Mouse (Mus musculus) brain, embryonic 18.5 days (tissue): ENCODE results near the gene Depdc5.
"Not testable (repeated sequence)": the region's sequence is repeated elsewhere in the genome, so short reads cannot be mapped to it uniquely, and the experiment has no call there.

Source experiments
- DNase-seq: peaks from one replicate; pipeline ENCODE4 v3.0.0-alpha.2; 2012; ENCODE audit warnings: low read depth, low spot score

The Depdc5 gene

DNA sequence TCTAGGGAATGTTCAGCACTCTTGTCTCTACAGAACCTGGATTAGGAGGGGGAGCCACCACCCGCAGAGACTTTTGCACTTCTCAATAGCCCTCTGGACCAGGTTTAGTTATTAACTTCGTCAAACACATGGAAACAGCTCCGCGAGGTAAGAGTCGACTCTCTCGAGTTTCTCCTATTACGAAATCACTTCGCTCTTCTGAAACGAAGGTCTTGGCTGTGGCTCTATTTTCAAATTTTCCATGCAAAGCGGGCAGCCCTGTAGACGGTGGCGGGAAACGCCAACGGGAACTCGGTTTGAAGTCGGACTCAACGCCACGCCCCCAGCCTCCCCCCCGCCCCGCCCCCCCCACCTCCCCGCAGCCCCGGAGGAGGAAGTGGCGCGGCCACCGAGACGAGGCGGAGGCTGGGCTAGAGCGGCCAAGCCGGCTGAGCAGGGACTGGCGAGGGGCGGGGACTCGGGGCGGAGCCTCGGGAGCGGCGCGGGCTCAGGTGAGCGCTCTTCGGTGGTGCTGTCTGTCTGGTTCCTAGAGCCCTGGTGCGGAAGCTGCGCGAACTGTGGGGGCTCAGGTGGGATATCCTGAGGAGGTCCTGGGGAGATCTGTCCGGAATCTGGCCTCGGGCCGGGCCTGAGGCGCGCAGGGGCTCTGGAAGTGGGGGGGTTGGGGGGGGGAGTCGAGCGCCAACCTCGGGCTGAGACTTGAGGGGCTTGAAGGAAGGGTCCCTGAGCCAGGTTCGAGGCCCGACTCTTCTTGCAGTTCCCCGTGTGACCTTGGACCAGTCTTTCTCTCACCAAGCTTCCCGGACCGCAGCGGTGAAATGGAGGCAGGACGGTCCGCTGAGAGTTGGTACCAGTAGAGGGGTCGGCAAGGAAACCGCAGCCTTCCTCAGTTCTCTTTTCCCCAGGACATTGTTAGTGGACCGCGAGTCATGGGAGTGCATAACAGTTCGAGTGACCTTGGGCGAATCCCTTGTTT is at the start of gene Depdc5:
TSS of gene Depdc5 (plus strand) at position 449 of the 976 bp plus-strand sequence.
- DNase-seq, result peak; percentile 78

DNA sequence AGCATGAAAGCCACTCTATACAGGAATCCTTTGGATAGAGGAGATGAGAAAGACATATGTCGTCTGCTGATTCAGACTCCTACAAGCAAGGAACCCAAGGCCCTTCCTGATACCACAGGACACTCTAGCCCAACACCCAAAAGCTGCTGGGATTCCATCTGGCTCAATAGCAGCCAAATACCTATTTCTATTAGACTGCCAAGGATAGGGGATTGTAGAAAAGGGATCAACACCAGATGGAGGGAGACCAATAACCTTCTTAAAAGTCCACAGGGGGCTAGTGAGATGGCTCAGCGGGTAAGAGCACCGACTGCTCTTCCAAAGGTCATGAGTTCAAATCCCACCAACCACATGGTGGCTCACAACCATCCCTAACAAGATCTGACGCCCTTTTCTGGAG is 48.1 kb upstream of the Depdc5 start:
- no peak for DNase-seq

DNA sequence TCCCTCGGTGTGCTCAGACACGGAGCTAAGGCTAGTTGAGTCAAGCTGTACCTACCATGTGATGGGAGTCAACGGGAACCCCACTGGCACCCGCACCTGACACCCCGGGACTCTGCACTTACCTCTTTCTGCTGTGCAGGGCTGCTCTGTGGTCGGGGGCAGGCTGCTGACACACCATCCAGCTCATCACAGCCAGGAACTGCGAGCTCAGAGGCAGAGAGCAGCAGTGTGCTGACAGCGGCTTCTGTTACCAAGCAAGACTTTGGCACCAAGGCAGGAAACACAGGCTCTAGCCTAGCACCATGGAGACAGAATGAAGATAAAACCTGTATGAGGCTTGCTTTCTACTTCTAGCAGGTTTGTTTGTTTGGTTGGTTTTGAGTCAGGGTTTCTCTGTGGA is 43.0 kb upstream of the Depdc5 start:
- no peak for DNase-seq

DNA sequence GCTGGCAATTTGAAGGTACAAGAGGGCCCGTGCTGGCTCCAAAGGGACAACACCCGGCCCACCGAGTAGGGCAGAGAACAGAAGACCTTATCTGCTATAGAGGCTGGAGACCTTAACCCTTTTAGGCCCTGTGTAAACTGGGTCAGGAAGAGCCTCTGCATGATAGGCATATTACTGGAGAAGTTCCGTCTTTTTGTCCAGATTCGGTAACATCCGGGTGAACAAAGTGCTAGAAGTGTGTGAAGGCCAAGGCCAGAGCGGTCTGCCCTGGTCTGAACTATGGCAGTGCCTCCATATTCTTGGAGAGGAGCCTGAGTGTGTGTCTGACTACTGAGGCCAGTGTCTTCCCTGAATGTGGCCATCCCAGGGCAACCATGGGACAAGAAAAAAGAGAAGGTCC is 36.5 kb upstream of the Depdc5 start, which contains the start of gene Gm20671:
TSS of gene Gm20671 (minus strand) at position 101 of the 400 bp plus-strand sequence.
- DNase-seq, result no peak

DNA sequence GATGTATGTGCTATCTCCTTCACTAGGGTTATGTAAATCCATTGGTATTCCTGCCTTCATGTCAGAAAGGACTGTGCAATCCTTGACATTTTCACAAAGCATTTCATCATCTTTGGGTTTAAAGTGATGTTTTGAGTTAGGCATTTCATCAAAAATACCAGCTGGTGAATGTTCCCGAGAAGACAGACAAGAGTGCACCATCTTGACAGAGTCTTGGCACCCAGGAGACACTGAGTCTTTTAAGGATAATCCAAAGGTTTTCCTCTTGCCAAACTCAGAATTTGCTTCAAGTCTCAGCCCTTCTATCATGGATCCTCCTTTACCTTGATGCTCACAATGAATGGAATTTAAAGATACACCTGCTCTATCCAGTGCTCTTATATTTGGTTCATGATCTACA is 34.7 kb upstream of the Depdc5 start:
- DNase-seq, result not testable (repeated sequence)

DNA sequence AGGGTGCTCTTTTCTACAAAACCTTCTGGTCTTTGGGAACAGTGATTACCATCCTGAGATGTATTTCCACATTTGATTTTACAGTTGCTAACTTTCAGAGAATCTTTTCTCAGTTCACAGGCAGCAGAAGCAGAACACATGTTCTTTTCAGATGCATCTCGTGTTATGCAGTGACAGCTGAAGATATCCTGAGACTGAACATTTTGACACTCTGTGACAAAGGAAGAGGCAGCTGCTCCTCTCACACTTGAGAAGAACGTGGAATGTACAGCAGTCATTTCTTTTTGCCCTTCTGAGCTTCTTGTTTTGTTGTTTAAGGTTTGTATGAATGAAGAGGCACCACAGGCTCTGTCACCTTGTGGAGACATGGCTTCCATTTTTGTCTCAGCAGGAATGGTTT is 33.4 kb upstream of the Depdc5 start:
- no peak for DNase-seq

DNA sequence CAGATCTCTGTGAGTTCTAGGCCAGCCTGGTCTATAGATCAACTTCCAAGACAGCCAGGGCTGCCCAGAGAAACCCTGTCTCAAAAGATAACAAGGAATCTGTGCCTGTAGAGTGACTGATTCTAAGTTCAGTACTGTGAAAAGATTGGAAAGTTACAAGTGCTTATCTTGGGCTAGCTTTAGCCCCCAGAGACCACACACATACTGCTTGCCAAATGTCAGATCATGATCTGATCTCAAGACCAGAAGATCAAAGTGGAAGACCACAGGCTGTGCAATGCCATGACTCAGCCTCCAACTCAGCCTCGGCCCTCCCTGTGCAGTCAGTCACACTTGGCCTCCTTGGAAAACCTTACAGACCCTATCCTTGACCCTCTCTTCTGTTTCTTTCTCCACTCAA is 29.0 kb upstream of the Depdc5 start:
- no peak for DNase-seq

DNA sequence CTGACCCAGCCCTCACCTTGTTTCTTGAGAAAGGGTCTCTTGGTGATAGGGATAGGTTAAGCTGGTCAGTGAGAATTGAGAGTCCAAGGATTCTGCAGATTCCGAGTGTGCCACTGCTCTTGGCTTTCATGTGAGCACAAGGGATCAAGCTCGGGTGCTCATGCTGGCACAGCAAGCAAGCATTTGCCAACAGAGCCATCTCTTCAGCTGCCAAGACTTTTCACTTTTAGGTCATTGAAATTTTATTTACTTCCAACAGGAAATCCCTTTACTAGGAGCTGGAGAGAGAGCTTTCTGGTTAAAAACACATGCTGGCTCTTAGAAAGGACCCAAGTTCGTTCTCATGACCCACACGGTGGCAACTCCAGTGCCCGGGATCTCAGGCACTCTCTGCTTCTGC is 26.5 kb upstream of the Depdc5 start:
- DNase-seq, result no peak

DNA sequence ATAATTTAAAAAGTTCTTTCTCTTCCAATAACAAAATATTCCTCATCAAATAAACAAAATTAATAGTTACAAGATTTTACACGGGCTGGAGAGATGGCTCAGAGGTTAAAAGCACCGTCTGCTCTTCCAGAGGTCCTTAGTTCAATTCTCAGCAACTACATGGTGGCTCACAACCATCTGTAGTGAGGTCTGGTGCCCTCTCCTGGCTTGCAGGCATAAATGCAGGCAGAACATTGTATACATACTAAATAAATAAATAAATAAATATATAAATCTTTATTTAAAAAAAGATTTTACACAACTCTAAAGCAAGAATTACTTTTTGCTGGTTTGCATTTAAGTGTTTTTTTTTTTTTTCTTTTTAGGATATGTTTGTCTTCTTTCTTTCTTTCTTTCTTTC is 23.5 kb upstream of the Depdc5 start:
- DNase-seq, result no peak

DNA sequence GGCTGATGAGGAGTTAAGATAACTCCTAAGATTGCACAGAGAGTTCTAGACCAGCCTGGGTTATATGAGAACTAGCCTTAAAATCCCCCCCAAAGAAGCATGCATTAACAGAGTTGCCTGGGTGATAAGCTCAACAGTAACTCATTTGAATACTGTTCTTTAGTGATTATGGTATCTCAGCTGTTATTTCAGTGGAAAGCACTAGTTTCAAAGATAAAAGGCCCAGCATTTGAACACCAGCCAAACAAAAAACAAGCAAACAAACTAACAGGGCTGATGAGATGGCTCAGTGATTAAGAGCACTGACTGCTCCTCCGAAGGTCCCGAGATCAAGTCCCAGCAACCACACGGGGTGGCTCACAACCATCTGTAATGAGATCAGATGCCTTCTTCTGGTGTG is 14.3 kb upstream of the Depdc5 start:
- no peak for DNase-seq

DNA sequence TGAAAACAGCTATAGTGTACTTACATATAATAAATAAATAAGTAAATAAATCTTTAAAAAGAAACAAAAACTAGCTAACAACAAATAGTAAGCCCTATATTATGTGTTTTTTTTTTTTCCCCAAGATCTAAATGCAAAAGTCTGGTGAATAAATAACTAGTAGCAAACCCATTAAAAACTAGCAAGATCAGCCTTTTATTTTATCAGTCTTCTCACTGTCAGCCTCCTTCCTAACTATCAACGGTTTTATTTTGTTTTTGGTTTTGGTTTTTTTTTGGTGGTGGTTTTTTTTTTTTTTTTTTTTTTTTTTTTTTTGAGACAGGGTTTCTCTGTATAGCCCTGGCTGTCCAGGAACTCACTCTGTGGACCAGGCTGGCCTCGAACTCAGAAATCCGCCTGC is 13.9 kb upstream of the Depdc5 start:
- DNase-seq, result not testable (repeated sequence)

DNA sequence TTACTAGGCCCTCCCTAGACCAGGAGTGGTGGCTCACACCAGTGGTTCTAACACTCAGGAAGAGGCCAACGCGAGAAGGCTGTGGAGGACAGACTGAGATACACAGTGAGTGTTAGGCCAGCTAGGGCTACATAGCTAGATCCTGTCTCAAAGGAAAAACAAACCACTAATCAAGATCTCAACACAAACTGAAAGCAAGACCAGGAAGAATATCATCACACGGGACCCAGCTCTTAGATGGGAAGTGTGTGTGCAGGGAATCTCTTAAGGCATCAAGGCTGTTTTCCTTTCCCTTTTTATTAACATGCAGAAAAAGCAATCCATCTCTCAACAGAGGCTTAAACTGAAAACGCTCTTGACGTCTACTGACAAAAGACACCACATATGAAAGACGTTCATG is 11.5 kb upstream of the Depdc5 start:
- DNase-seq, result no peak

DNA sequence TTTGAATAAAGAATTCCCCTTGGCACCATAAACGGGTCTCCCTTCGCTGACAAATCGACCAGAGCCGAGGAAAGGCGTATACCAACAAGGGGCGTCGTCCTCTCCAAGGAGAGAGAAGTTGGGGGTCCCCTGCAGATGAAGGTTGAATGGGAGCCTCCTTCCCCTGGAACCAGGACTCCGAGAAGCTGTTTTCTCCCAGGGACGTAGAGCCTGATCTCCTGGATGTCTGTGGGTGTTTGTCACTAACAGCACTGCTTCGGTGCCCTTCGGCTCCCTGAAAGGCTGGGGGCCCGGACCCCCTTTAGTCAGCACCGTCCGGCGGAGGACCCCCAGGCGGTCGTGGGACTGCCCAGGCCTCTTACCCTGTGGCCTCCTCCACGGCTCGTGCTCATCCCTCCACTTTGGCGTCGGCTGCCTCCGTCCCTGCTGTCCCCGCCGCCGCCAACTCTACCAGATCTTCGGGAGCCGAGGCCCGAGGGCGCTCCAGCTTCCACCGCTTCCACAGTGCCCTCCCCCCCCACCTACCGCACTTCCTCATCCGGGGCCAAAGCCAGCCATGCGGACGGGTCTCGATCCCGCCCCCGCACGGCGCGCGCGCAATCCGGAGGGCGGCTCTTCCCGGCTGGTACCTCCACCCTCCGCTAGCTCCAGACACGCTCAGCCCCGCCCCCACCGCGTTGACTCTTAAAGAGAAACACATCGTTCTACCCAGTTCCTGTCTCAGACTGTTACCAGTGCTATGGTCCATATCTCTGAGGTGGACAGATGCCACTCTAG is 9.6 kb upstream of the Depdc5 start, which contains the start of gene Prr14l:
TSS of gene Prr14l (minus strand) at position 526 of the 777 bp plus-strand sequence.
- DNase-seq, result peak; percentile 89

DNA sequence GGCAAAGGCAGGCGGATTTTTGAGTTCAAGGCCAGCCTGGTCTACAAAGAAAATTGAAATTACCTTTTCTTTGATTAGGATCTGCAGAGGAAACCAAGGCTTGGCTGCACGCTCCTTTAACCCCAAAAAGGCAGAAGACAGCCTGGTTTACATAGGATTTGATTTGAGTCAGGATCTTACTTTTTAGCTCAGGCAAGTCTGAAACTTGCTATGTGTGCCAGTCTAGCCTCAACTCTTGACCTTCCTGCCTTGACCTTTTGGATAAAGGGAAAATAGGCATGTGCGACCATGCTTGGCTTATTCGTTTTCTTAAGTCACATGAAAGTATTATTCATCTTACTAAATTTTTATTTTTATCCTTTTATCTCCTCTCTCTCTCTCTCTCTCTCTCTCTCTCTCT is 8.7 kb upstream of the Depdc5 start:
- no peak for DNase-seq

DNA sequence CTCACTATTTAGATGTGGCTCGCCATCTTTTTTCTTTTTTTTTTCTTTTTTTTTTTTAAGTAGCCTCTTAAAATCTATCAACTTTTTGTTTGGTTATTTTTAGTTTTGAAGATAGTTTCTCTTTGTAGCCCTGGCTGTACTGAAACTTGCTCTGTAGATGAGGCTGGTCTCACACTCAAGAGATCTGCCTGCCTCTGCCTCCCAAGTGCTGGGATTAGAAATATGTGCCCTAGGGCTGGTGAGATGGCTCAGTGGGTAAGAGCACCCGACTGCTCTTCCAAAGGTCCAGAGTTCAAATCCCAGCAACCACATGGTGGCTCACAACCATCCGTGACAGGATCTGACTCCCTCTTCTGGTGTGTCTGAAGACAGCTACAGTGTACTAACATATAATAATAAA is 8.2 kb upstream of the Depdc5 start:
- DNase-seq, result not testable (repeated sequence)

DNA sequence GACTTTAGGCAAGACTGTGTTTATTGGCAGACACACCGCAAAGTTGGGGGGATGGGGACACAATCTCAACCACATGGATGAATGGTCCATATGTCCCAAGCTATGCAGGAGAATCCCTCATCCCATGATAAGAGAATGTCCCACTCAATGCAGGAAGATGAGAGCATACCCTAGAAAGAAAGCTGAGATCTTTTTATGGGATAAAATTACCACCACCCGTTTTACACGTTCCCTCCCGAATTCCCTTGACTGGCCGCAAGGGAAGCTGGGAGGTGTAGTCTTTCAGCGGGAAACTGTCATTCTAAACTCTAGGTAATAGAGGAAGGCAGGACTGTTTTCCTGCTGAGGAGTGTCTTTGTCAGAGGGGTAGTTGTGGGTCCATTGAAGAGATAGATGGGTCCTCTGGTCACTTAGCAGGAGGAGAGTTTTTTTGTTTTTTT is 5.7 kb upstream of the Depdc5 start:
- peak; percentile 42 for DNase-seq

DNA sequence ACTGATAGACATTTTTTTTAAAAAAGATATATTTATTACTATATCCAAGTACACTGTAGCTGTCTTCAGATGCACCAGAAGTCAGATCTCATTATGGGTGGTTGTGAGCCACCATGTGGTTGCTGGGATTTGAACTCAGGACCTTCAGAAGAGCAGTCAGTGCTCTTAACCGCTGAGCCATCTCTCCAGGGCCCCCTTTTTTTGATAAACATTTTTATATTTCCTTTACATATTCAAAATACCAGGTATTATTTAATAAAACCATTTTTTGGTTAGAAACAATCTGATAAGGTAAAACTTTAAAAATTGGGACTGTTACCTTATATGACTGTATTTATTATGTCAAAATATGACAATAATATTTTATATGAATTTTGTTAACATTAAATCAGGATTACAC is 2.4 kb upstream of the Depdc5 start:
- no peak for DNase-seq

DNA sequence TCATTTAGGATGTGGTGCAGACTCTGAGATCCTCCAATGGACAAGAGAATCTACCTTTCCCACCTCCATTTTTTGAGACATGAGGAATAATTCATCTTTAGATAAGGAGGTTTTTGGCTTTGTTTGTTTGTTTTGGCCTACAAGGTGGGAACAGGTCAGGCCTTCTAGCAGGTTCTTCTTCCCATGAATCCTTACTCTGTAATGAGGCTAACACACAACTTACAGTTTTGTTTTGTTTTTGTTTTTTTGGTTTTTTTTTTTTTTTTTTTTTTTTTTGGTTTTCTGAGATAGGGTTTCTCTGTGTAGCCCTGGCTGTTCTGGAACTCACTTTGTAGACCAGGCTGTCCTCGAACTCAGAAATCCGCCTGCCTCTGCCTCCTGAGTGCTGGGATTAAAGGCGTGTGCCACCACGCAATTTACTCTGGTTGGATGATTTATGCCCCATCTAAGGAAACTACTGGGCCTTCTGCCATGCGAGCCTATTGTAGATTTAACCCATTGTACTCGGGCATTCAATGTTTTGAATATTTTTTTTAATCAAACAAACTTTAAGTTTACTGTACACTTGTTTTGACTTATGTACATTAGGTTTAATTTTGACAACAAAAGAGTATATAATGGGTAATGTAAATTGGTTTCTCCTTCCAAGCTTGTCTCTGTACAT is 900 bp upstream of the Depdc5 start:
- no peak for DNase-seq

DNA sequence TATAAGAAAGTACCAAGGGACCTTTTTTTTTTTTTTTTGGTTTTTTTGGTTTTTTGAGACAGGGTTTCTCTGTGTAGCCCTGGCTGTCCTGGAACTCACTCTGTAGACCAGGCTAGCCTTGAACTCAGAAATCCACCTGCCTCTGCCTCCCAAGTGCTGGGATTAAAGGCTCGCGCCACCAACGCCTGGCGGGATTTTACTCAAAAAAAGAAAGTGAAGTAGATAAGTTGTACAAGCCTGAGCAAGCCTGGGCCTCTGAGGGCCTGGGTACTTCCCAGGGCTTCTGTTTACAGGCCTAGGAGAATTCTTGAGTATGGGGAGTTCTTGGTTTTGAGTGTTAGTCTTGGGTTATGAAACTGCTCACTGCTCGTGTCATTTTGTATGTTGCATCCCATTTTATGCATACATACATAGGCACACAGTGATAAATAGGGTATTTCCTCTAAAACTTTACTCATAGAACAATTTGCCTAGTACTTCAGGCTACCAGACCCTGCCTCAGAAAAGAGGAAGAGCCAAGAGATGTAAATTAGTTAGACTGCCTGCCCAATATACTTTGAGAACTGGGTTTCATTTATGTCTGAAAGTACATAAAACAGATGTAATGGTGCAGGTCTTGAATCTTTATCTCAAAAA is 6.0 kb downstream of the Depdc5 start:
- DNase-seq, result no peak

DNA sequence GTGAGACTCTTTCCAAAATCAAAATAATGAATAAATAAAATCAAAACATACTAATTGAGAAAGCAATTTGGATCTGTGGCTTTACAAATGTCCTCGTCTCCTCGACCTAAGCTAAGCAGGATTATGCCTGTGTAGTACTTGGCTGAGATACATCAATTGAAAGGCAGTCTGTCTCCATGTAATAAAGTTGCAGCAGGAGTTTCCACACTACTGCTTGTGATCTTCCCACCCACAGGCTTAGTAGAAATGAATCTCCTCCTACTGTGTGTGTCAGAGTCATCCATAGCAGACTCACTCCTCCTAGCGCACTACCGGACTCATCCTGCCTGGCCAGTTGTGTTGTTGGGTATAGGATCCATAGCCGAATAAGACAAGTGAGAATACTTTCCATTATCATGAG is 8.8 kb downstream of the Depdc5 start:
- DNase-seq, result no peak

DNA sequence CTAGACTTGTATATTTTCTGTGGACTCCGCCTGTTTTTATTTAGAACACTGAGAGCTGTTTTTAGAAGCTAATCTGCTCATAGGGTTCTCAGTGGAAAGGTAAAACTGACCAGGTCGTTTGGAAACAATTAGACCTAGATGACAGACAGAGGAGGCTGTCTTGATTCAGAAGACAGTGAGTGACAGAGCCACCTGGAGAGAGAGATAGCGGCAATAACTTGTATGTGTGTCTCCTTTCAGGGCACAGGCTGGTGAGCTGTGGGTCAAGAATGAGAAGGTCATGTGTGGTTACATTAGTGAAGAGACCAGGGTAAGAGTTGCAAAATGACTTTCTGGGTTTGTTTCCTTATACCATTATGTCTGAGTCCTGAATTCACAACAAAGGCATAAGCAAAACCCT is 23.2 kb downstream of the Depdc5 start:
- DNase-seq, result no peak
